Mouse (Mus musculus) testis, postnatal 10 days (tissue): ENCODE measurements around the gene Srxn1.

Source experiments
- DNase-seq: peaks from one replicate; pipeline ENCODE4 v3.0.0; 2021; ENCODE audit warnings: low spot score

Srxn1 gene

DNA sequence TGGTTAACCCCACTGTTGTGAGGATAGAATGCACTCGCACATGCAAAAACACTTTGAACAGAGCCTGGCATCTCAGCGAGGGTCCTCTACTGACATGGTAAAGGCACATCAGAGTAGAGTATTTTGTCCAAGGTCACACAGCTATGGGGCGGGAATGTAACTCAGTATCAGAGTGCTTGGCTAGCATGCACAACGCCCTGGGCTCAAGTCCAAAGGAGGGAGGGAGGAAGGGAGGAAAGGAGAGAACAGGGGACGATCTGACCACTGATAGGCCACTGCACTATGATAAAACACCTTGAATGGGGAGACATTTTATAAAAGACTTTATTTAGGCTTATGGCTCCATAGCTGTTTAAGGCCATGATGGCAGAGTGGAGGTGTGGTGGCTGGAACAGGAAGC, 15.7 kb upstream of the Srxn1 start:
- no peak for DNase-seq

DNA sequence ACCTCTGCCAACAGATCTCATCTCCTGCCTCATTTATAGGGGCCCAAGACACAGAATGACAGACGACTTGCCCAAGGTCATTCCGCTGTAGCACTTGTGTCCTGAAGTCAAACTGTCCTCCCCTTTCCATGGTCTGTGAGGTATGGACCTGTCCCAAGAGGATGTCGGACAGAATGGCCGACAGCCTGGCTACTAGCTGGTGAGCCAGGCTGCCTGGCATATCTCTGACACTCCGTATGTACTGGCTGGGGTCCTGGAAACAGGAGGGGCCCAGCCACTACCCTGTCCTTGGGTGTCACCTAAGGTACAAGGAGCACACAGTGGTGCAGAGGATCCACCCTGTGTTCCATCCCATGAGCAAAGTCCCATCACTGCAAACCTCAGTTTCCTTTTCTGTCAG, 14.8 kb upstream of the Srxn1 start:
- no peak for DNase-seq

DNA sequence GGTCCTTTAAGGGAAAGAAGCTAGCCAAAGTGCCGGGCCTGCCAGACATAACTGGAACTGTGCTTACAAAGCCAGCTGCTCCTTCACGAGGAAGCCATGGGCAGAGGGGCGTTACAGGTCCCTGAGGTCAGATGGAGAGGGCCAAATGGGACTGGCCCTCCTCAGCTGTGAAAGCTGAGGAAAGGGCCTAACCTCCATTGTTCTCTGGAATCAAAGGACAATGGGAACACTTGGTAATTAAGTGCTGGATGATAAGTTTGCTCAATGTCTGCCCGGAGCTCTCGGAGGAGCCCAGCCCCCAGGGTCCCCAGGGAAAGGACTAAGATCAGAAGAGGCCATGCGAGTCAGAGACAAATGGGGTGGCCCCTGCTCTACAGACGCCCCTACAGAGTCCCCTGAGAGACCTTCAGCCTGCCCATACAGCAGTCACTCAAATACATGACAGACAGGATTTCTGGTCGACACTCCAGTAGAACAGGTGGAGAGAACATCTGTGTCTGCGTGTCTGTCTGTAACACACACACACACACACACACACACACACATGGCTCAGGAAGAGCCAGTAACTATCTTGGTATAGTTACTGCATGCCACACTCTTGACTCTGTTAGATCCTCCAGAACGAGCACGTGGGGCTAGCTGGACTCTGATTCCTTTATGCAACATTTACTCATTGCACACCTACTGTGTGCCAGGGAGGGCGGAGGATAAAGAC, 13.8 kb upstream of the Srxn1 start:
- DNase-seq: no peak

DNA sequence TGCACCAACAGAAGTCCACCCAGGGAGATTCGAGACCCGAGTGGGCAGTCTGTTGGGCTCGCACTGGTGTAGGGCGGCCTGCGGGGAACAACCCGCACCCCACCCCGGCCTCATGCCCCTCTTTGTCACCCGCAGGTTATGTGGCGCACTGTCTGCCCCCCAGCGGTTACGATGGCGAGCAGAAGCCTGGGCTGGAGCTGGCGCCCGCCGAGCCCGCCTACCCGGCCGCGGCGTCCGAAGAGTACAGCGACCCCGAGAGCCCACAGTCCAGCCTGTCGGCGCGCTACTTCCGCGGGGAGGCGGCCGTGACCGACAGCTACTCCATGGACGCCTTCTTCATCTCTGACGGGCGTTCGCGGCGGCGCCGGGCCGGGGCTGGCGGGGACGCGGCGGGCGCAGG, 12.4 kb upstream of the Srxn1 start:
- DNase-seq: no peak

DNA sequence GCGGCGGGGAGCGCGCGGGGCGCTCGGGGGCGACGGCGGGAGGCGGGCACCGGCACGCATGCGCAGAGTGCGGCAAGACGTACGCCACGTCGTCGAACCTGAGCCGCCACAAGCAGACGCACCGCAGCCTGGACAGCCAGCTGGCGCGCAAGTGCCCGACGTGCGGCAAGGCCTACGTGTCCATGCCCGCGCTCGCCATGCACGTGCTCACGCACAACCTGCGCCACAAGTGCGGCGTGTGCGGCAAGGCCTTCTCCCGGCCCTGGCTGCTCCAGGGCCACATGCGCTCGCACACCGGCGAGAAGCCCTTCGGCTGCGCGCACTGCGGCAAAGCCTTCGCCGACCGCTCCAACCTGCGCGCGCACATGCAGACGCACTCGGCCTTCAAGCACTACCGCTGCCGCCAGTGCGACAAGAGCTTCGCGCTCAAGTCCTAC, 11.9 kb upstream of the Srxn1 start:
- peak; percentile 65 for DNase-seq

DNA sequence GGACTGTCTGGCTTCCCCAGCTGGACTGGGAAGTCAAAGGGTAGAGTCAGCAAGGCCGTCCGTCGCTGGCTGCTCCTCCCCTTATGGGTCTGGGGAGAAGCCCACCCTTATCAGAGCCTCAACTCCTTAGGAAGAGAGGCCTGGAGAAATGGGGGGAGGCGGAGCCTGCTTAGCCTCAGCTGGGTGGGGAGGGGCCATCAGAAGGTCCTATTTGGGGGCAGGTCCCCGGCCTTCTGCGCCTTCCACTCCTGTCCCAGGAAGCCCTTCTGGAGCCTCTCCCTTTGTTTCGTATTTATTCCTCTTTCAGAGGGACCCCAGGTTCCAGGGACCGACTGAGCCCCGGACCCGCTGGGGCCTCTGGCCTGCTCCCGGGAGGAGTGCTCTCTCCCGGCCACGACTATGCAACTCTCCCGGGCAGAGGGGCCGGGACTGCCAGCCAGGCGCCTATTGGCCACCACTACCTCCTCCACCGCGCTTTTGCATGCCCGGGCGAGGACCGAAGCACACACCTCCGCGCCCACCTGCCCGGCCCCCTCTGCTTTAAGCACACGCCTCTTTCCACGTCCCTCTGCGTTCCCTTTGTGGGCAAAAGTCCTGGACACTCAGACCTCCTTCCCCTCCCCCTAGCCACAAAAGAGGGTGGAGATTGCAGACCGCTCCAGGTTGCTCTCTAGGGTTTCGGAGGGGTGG, 10.3 kb upstream of the Srxn1 start:
- DNase-seq: peak; percentile 47

DNA sequence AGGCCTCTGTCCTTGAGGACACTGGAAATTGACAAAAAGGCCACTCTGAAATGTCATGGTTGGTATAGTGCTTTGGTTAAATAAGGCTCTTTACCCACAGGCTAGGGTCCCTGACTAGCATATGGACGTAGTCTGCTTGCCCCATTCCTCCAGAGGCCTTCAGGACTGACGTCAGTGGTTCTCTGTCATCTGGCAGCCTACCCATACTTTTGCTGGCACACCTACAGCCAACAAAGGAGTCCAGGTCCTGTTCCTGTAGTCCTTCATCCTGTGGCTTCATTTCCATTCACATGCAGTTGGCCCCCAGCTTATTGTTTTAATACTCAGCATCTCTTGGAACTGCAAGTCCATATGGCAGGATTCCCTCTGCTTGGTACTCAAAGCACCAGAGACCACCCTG, 8.4 kb upstream of the Srxn1 start:
- DNase-seq: no peak

DNA sequence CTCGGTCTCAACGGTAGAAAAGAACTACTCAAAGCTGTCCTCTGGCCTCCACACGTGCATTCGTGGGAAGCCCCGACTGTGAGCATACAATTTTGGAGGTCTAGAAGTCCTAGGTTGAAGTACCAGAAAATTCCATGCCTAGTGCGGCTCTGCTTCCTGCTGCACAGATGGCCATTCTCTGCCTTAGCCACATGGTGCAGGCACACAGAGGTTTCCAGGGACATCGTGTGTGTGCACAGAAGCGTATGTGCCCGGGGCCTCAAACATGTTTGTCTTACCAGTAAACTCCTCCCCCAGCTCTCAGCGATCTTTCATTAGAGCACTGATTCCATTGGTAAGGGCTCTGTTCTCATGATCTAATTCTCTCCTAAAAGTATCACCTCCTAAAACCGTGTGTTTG, 7.4 kb upstream of the Srxn1 start:
- DNase-seq: peak; percentile 32

DNA sequence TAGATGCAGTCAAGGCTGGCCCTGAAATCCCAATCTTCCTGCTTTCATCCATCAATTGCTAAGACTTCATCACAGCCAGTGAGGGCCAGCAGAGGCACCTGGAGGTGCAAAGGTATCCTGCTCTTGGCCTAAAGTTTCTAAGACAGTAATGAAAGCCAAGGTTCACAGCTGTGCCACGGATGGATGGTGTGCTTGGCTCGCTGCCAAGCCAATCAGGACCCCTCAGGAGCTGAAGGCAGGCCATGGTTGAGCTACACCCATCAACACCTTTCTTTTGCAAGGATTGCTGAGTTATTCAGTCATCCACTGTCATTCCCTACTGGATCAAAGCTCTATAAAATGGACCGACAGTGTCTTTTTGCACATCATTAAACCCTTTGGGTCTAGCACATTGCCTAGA, 5.8 kb upstream of the Srxn1 start:
- DNase-seq: no peak

DNA sequence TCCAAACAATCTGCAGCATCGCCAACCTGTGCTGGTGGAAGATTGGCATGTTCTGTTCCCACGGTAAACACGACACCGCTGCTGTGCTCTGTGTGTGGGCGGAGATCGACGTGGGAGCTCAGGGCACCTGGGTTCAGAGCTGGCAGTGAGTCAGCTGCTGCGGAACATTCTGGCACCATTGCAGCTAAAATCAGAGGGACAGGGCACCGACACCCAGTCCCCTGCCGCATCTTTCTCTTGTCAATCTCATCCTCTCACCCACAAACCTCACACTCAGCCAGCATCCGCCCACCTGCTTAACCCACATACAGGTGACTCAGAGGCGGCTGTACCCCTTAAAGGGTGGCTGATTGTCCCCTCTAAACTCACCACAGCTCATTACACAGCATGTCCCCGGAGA, 3.6 kb upstream of the Srxn1 start:
- DNase-seq: peak; percentile 33

DNA sequence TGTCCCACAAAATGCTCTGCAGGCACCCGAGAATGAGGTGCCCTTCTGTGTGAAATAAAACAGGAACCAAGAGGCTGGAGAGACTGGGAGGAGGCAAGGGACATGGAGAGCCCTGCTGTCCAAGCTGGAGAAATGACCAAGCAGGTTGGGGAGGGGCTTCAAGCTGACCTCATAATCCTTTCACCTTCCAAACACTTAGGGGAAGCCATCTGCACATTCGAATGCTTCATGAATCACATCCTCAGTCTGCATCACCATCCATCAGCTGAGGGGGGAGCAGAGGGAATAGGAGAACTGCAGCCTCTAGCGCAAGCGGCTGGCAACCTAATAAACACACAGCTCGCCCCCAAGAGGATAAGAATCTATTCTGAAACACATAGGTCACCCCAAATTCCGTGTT, 2.9 kb upstream of the Srxn1 start:
- DNase-seq: no peak

DNA sequence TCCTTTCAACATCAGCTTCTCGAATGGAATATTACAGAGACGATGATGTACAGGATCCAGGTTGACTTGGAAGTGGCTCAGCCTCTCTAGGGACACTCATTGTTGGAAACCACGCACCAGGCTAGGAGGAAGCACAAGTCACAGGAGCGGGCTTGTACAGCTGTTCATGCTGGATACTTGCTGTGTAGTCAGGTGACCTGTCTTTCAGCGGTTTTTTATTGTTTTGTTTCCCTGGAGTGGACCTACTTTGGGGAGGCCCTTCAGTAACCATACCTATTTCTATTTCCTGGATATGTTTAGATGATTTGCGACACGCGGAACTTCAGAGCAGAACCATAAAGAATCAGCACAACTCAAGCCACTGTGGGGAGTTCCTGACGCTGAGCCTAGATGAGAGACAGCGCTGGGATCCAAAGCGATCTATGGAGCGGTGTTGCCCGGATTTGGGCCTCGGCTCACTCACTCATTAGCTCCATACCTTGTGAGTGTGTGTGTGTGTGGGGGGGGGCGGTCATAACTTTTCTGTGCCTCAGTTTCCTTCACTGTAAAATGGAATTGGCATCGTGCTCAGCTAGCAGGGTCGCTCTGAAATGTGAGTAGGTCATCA, 502 bp upstream of the Srxn1 start:
- no peak for DNase-seq

DNA sequence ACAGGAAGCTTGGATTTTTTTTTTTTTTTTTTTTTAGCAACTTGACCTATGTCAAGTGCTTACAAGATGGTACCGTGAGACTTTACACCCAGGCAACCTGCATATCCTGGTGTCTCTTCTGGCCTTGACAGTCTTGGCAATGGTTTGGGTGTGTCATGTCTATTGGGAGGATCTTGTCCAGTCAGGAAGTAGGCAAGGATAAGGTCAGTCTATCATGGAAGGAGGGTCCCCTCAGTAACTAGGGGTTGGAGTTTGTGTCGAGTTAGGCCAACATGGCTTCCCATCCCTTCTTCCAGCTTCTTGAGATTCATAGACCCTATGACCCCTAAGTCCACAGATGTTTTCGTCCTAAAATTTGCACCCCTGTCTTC, 894 bp downstream of the Srxn1 start:
- no peak for DNase-seq

DNA sequence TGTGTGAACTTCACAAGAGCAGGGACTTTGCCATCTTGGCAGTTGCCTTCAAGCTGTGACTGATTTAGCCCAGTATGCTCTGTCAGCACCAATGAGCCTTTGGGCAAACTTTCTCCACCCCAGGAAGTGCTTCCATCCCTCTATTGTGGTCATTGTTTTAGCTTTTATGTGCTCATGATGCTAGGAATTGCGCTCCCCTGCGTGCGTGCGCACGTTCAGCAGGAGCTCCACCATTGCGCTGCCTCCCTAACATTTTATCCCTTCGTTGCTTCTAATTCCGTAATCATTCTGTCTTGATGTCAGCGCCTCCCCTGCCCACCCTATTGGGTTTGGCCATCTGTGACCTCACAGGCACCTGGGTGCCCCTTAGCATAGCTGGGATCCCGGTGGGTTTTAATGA, 1.3 kb downstream of the Srxn1 start:
- peak; percentile 35 for DNase-seq

DNA sequence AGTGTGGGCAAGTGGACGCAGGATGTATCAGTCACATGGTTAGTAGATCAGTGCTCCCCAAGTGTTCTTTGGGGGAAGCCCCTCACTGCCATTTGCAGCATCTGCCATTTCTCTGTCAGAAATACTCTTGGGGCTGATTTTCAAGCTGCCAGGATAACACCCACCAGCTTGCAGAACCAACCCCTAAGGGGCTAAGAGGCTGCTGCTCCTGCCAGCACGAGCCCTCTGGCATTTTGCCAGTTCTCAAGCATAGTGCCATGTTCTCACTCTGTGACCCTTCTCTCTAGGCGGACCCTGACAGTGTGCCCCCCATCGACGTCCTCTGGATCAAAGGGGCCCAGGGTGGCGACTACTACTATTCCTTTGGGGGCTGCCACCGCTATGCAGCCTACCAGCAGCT, 3.4 kb downstream of the Srxn1 start:
- no peak for DNase-seq

DNA sequence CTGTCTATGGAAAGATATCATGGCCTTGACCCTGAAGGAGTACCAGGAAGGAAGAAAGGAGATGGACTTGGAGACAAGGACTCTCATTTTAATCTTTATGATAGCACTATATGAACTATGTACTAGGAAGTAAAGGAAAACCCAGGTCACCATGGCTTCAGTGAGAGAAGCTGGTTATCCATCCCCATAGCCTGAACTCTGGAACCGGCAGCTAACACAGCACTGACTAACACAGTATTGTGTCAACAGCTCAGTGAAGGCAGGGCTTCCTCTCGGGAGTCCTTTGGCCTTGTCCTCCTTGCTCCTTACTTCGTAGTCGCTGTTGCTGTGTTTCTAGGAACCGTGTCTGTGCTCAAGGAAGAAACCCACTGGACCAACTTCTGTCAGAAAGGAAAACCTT, 4.1 kb downstream of the Srxn1 start:
- no peak for DNase-seq

DNA sequence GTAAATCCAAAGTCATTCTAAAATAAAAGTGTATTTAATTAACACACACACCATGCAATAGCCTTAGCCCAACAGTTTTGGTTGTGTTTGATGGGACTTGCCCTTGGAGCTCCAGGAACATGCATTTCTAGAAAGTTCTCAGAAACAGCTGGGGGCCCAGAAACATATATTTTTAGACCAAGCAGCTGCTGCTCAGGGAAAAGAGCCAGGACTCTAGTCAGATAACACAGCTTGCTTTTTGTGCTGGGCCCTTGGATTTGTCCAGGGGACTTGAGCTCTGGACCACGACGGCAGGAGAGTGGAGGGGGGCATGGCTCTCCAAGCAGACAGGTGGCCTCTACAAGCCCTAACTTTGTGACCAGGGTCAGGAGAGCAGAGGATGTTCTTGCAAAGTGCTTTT, 6.0 kb downstream of the Srxn1 start:
- no peak for DNase-seq

DNA sequence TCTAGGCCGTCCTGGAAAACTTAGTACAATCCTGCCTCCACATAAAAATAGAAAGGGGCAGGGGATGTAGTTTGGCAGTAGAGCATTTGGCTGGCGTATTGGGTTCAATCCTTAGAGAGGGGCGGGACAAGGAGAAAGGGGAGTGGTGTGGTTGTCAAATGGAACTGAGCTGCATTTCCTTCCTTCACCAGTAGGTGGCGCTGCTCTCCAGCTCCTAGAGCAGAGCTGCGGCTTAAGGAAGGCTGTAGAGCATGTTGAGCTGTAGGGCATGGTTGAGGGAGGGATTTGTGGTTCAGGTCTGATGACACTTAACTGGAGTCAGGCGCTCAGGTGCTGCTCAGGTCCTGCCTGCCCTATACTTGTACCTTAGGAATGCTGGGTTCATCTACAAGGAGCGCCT, 6.6 kb downstream of the Srxn1 start:
- DNase-seq: peak; percentile 96

DNA sequence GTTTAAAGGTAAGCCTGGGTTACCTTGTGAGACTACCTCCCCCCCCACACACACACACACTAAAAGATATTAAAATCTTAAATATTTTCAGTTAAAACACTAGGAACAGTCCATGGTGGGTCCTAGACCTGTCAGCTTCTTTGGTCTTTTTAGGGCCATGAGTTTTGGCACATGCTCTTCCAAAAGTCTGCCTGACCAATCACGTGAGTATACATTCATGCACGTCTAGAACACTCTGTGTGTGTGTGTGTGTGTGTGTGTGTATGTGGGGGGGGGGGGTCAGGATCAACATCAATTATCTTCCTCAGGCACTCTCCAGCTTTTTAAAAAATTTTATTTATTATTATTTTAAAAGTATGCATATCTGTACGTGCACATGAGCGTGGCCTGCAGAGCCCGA, 7.2 kb downstream of the Srxn1 start:
- DNase-seq: no peak

DNA sequence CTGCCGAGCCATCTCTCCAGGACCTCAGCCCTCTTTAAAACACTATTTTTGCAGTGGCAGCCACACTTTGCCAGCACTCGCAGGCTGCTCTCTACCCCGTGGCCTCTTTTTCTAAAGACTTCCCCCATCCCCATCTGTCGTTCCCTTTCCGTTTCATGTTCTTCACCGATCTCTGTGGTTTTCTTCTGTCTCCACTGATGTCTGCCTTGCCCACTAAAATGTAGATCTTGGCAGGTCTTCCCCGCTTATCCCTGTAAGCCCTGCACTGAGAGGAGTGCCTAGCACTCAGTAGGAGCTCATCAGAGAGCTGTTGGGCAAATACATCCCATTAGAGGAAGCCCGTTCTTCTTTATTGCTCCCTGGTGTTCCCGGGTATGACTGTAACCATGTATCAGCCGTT, 7.7 kb downstream of the Srxn1 start:
- no peak for DNase-seq

DNA sequence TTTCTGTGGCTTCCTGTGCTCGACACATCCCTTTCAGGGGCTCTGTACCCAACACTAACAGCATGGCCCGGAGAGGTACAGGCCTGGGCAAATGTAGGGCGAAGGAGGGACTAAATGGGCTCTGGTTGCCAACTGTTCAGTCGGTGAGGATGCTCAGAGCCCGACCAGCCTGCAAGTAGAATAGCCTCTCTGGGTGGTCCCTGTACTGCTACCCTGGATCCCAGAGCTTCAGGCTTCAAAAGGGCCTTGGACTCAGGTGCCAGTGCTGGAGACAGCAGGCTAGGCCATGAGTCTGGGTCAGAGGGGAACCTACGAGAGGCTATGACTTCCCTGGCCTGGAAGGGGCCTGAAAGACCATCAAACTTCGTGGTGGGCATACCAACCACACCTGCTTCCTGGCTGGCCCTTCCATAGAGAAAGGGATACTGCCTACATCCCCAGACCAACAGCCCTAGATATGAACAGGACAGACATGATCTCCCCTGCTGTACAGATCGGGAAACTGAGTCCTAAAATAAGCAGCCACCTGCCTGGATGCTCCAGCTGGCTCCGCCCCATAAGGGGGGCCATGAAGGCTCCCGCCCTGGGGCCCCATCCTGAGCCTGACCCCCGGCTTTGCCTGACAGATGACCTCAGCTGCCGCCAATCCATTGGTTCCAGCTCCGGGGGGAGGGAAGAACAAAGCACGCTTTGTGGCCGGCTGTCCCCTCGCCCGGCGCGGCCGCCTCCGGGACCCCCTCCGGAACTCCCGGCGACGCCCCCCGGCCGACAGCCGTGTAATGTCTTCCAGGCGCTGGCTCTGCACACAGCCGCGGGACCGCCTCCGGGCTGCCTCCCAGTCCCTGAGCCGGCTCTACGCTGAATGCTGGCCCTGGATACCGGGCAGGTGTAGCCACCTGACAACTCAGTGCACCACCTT, 9.0 kb downstream of the Srxn1 start:
- no peak for DNase-seq

DNA sequence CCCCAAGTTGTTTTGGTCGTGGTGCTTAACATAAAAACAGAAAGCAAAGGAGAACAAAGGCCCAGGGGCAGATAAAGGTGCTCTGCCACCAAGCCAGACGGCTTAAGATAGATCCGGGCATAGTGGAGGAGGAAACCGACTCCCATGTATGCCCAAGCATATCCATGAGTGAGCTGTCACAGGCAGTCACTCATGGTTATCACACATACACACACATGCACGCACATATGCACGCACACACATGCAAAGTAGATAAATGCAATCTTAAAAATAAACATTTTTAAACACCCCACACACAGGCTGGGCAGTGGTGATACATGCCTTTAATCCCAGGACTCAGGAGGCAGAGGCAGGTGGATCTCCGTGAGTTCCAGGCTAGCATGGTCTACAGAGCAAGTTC, 12.4 kb downstream of the Srxn1 start:
- no peak for DNase-seq
